Mouse (Mus musculus): ENCODE measurements at regions not wholly inside any gene's neighbourhood (a gene's known extent, or its start where the extent isn't known, plus 50 kb on each side); places are given as distances from the start of the nearest gene placed in this dataset.

- no peaks in the 10 kb centered on the region for H3K9me3 ChIP-seq (ENCODE audit: control insufficient read depth, low read depth, low read length)
- no peak overlapping the region for H3K9ac ChIP-seq (replicated peaks; ENCODE audit: low read depth, low read length)
- H3K27me3 ChIP-seq (ENCODE audit: control insufficient read depth, insufficient read depth, low read length): no peaks in the 10 kb centered on the region
- H3K4me2 ChIP-seq (replicated peaks; ENCODE audit: low read depth, low read length): no peak overlapping the region
- H3K36me3 ChIP-seq (ENCODE audit: control insufficient read depth, insufficient read depth, low read length): no peaks in the 10 kb centered on the region
- no peak for ATAC-seq (ENCODE audit: insufficient number of reproducible peaks, insufficient read depth, low FRiP score, low read depth)
- H3K4me1 ChIP-seq (ENCODE audit: control insufficient read depth, insufficient read depth, low read length): no peaks in the 10 kb centered on the region
- no peak overlapping the region for H3K4me3 ChIP-seq (ENCODE audit: low read depth, low read length)
- 46% methylated on average over 12 of the region's 12 CpGs for WGBS
- no peak overlapping the region for H3K27ac ChIP-seq (ENCODE audit: low read length)
Observed at GRCm38 (mm10) chr1:155504581-155505328, 53.2 kb upstream of the Acbd6 start.

- Histone ChIP-seq H3K36me3 (ENCODE audit: control insufficient read depth, insufficient read depth, low read length) (no peaks in the 10 kb centered on the region), H3K9ac (replicated peaks; ENCODE audit: low read depth, low read length) (no peak overlapping the region), H3K4me1 (ENCODE audit: control insufficient read depth, insufficient read depth, low read length) (no peaks in the 10 kb centered on the region), H3K27me3 (ENCODE audit: control insufficient read depth, insufficient read depth, low read length) (no peaks in the 10 kb centered on the region), H3K4me2 (replicated peaks; ENCODE audit: low read depth, low read length) (no peak overlapping the region), H3K4me3 (ENCODE audit: low read depth, low read length) (no peak overlapping the region), H3K9me3 (ENCODE audit: control insufficient read depth, low read depth, low read length) (no peaks in the 10 kb centered on the region), H3K27ac (ENCODE audit: low read length) (no peak overlapping the region)
- 63% methylated on average over 6 of the region's 6 CpGs for WGBS
- ATAC-seq (ENCODE audit: insufficient number of reproducible peaks, insufficient read depth, low FRiP score, low read depth): no peak
Observed at GRCm38 (mm10) chr1:155505361-155506077, 52.4 kb upstream of the Acbd6 start.
